Comparison of ENCODE assay signal across 11 mouse cellular contexts in genomic region chr7:130260060-130260459, GRCm38 (mm10).
A peak's percentile ranks its signal among the peaks of the same experiment; 100 is the strongest.
DNase-seq lines count a peak whose midpoint lies in the region; ATAC-seq and TF ChIP-seq lines count a peak whose summit lies in the region.
"Had no signal": no experiment of that assay in that cellular context is flagged by ENCODE, and none has a peak within 500 bp of the region (broad histone marks: within the 10 kb centered on the region; RNA-seq: fewer than 3 reads in every experiment).

No protein-coding gene starts in this region.

- H3K36me3 ChIP-seq in heart, postnatal 0 days (replicated peaks; ENCODE audit: control insufficient read depth, insufficient read depth, low read length): no peaks in the 10 kb centered on the region
- H3K36me3 ChIP-seq in hindbrain, embryonic 12.5 days: no peaks in the 10 kb centered on the region
- no peaks in the 10 kb centered on the region for H3K36me3 ChIP-seq in midbrain, embryonic 13.5 days

- no peak overlapping the region for H3K27ac ChIP-seq in heart, postnatal 0 days (ENCODE audit: low read depth)
- H3K27ac ChIP-seq in hindbrain, embryonic 12.5 days: no peak overlapping the region
- no peak overlapping the region for H3K27ac ChIP-seq in midbrain, embryonic 13.5 days
- H3K27ac ChIP-seq: gastrocnemius, adult 2 months had no signal

- ATAC-seq in heart, postnatal 0 days (ENCODE audit: insufficient read depth, low read depth): no peak
- no peak for ATAC-seq in hindbrain, embryonic 12.5 days (ENCODE audit: low FRiP score)
- ATAC-seq in midbrain, embryonic 13.5 days: no peak

- TF ChIP-seq CTCF in heart, postnatal 0 days (IDR thresholded peaks at IDR 0.05; ENCODE audit: low read depth): peak; percentile 15; the same call in 1 of the 2 replicates
- peak; percentile 20; the same call in 1 of the 2 replicates for TF ChIP-seq CTCF in brain, embryonic 14.5 days (IDR thresholded peaks at IDR 0.05; ENCODE audit: borderline replicate concordance, extremely low read depth, insufficient read depth, insufficient read length)

- H3K27me3 ChIP-seq in heart, postnatal 0 days (ENCODE audit: control insufficient read depth, insufficient read depth, low read length): peaks cover 22% of the 10 kb centered on the region
- 0 out of 2 replicates have a peak, but pooled peaks cover 8% of the 10 kb centered on the region for H3K27me3 ChIP-seq in hindbrain, embryonic 12.5 days
- 0 out of 2 replicates have a peak, but pooled peaks cover 6% of the 10 kb centered on the region for H3K27me3 ChIP-seq in midbrain, embryonic 13.5 days

- no peak for DNase-seq in heart, postnatal 0 days (ENCODE audit: low spot score)
- DNase-seq in heart, postnatal 4 days: no peak
- DNase-seq in brain, embryonic 14.5 days (ENCODE audit: low read depth): peak; percentile 63
- no peak for DNase-seq in urinary bladder, postnatal 25 days (ENCODE audit: low spot score)
- DNase-seq in spleen, adult 18-20 months: no peak
- DNase-seq in spleen, postnatal 4 days (ENCODE audit: low spot score in 2 of 2): no peak
- DNase-seq: cerebellum, adult 9-10 months; gastrocnemius, adult 2 months; kidney, adult 11 months had no signal

- no peak overlapping the region for H3K9ac ChIP-seq in heart, postnatal 0 days (replicated peaks; ENCODE audit: low read depth, low read length)
- no peak overlapping the region for H3K9ac ChIP-seq in hindbrain, embryonic 12.5 days
- H3K9ac ChIP-seq in midbrain, embryonic 13.5 days (replicated peaks): no peak overlapping the region

- no peak overlapping the region for H3K4me2 ChIP-seq in heart, postnatal 0 days (ENCODE audit: low read depth, low read length)
- peak overlapping the region; percentile 91 for H3K4me2 ChIP-seq in hindbrain, embryonic 12.5 days (replicated peaks)
- H3K4me2 ChIP-seq in midbrain, embryonic 13.5 days (replicated peaks): peak overlapping the region; percentile 89

- peaks cover 9% of the 10 kb centered on the region; the same call in 1 of the 2 replicates for H3K4me1 ChIP-seq in heart, postnatal 0 days (ENCODE audit: control insufficient read depth, insufficient read depth)
- peaks cover 68% of the 10 kb centered on the region for H3K4me1 ChIP-seq in hindbrain, embryonic 12.5 days
- H3K4me1 ChIP-seq in midbrain, embryonic 13.5 days (replicated peaks): peaks cover 79% of the 10 kb centered on the region

- no peak for TF ChIP-seq POLR2A in brain, embryonic 14.5 days (IDR thresholded peaks at IDR 0.05; ENCODE audit: borderline replicate concordance, extremely low read depth, insufficient read depth, insufficient read length, poor library complexity, severe bottlenecking)

- 48% methylated on average over 5 of the region's 5 CpGs for WGBS in heart, postnatal 0 days
- WGBS in hindbrain, embryonic 12.5 days: 24% methylated on average over 5 of the region's 5 CpGs
- 25% methylated on average over 5 of the region's 5 CpGs for WGBS in midbrain, embryonic 13.5 days

- TF ChIP-seq EP300 in heart, postnatal 0 days (IDR thresholded peaks at IDR 0.05; ENCODE audit: low read depth): no peak

- no peak overlapping the region for H3K4me3 ChIP-seq in heart, postnatal 0 days (ENCODE audit: low read depth, low read length)
- no peak overlapping the region for H3K4me3 ChIP-seq in hindbrain, embryonic 12.5 days
- peak overlapping the region; percentile 70 for H3K4me3 ChIP-seq in midbrain, embryonic 13.5 days (replicated peaks)
- H3K4me3 ChIP-seq: gastrocnemius, adult 2 months had no signal

- H3K9me3 ChIP-seq in heart, postnatal 0 days (replicated peaks; ENCODE audit: control insufficient read depth, low read length): no peaks in the 10 kb centered on the region
- H3K9me3 ChIP-seq in hindbrain, embryonic 12.5 days (replicated peaks): no peaks in the 10 kb centered on the region
- H3K9me3 ChIP-seq in midbrain, embryonic 13.5 days: no peaks in the 10 kb centered on the region
